Mouse (Mus musculus) testis, postnatal 14 days (tissue): Measurements from ENCODE around the gene Hes5.
A peak's percentile ranks its signal among the peaks of the same experiment; 100 is the strongest.

Source experiments
- DNase-seq: peaks from one replicate; pipeline ENCODE4 v3.0.0; 2021; ENCODE audit warnings: low spot score

The Hes5 gene

GRCm38 (mm10) chr4:154964581-154965235 is 4.0 kb downstream of the Hes5 start:
- no peak for DNase-seq

DNA sequence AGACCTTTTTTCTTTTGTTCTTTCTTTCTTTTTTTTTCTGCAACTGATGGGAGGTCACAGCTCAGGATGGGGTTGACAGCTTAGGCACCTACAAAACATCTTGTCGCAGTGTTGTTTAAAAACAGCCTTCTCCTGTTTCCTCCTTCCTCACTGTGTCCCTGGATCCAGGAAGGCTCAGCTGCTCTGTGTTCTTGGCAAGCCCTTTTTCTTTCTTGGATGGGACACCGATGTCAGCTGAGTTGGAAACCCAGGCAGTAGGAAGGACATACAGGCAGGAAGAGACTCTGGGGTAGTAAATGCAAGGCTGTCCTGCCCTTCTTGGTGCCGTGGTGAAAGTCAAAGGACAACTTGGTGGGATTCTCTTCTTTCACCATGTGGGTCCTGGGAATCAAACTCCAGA is 5.1 kb downstream of the Hes5 start:
- DNase-seq, result no peak

DNA sequence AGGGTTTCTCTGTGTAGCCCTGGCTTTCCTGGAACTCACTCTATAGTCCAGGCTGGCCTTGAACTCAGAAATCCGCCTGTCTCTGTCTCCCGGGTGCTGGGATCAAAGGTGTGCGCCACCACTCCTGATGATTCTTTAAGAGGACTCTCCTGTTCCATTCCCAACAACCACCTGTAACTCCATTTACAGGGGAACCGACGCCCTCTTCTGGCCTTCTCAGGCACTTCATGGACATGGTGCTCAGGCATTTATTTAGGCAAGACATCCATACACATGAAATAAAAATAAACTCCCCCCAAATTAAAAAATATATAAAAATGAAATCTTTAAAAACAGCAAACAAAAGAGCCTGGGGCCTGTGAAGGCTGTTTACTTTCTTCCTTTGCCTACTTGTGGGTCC is 6.5 kb downstream of the Hes5 start:
- no peak for DNase-seq

- DNase-seq, result no peak
Measured at GRCm38 (mm10) chr4:154972546-154972945, 11.8 kb downstream of the Hes5 start.

GRCm38 (mm10) chr4:154974163-154974611 is 13.5 kb downstream of the Hes5 start:
- no peak for DNase-seq

DNA sequence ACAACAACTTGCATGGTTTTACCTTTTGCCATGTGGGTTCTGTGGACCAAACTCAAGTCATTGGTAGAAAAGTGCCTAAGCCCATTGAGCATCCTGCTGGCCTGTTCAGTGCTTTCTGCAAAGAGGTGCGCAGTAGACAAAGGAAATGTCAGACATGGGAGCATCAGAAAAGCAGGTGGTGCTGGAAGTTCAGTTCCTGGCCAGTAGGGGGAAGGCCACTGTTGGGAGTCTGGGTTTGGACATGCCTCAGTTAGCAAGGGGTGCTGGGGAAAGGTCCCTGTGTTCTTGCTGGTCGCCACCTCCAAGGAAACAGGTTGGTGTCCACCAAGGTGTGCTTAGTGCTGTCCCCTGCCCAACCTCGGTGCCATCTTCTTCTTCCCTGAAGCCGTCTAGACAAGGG is 19.4 kb downstream of the Hes5 start:
- DNase-seq, result no peak

GRCm38 (mm10) chr4:154981076-154981475 is 20.4 kb downstream of the Hes5 start:
- DNase-seq, result no peak

DNA sequence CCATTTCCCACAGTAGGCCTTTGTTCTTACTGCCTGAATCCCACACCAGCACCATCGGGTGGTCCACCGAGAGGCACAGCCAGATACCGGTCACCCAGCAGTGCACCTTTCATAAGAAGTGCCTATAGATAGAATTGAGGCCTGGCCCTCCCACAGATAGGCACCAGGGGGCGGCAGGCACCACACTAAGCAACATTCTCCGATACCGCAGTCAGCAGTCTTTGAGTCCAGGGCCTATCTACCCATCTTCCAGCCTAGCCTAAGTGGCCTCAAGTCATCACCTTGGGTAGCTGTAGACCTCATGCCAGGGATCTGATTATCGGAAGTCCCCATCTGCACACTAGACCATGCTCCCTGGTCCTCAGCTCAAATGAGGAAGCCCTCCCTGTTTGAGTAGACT is 20.8 kb downstream of the Hes5 start:
- DNase-seq, result no peak

DNA sequence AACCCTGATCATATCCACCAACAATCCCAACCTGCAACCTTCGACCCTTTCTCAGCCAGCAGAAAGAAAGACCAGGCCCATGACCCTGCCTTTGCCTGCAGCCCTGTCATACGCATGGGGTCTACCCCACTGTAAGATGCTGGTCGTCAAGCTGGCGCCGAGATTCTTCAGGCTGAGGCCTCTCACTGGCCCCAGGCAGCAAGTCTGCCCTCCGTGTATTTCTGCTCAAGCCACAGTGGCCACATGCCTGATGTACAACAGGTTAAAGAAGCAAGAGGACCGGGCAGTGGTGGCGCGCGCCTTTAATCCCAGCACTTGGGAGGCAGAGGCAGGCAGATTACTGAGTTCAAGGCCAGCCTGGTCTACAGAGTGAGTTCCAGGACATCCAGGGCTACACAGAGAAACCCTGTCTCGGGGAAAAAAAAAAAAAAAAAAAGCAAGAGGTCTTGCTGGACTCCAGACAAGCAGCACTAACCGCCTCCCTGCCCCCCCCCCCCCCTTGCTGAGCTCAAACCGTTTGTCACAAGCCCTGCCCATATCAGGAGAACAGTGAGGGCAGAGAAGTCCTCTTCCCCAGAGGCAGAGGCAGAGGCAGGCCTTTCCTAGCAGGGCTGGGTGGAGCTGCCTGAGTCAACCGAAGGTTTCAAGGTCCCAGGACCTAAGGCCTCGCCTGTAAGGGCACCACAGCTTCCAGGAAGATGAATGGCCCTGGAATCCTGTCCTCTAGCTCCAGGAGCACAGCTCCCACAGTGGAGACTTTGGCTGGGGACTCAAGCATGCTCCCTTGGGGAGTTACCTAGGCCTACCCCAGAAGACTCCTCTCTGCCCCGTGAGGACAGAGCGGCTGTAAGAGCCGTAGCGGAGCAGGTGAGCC is 21.8 kb downstream of the Hes5 start:
- DNase-seq, result no peak

GRCm38 (mm10) chr4:154983767-154984166 is 23.0 kb downstream of the Hes5 start:
- no peak for DNase-seq

- DNase-seq, result no peak
Measured at GRCm38 (mm10) chr4:154985151-154985777, 24.5 kb downstream of the Hes5 start.

GRCm38 (mm10) chr4:154986096-154986495 is 25.4 kb downstream of the Hes5 start:
- DNase-seq, result peak; percentile 56

- DNase-seq, result no peak
Measured at GRCm38 (mm10) chr4:154986750-154987149, 26.0 kb downstream of the Hes5 start.

DNA sequence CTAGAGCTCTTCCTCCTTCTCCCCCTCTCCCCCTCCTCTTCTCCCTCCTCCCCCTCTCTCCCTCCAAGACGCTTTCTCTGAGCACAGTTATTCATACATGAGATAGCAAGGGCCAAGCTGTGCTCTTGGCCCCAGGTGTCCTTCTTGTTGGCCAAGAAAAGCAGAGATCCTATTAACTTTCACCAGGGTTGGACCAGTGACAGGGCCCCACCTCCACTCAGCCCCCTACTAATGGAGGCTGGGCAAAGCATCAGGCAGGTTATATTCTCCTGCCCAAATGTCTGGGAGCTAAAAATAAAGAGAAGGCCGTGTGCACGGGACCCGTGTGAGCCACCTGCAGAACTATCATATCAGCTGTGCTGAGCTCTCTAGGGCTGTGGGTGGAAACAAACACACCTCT is 34.2 kb downstream of the Hes5 start:
- DNase-seq, result no peak

DNA sequence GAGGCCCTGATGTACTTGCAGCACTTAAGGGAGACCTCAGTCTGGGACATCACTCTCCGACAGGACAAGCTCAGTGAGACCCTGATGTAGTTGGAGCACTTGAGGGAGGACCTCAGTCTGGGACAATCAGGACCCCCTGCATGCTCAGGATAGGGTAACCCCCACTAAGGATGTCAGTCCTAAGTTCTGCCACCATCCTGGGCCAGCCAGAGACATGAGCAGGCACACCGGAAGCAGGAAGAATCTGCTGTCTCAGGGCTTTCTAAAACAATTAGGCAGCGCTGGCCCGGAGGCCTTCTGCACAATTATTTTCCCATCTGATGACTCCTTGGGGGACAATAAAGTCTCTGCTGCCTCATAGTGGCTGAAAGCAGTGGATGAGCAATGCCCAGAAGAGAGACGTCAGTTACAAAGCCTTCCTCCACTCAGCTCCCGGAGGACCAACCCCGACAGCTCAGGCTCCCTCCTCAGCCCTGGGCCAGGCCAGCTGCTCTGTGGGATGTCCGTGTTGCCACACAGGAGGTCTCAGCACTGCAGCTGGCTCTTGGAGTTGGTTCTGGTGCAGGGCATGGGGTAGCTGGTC is 35.9 kb downstream of the Hes5 start:
- no peak for DNase-seq

DNA sequence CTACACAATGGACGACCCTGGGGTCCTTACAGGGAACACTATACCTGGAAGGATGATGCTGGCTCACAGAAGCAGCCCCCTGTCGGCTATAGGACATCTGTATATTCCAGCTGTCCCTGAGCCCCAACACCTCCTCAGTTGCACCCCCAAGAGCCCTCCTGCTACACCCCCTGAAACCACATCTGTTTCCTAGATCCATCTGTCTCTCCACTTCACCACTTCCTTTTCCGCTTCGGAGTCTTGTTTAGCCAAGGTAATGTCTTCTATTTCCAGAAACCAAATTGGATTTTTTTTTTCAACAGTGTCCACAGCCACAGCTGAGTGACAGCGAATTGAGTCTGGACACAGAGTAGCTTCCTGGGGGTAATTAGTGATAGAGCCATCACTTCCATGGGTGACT is 38.7 kb downstream of the Hes5 start:
- DNase-seq, result no peak

- no peak for DNase-seq
Measured at GRCm38 (mm10) chr4:155005278-155005677, 44.6 kb downstream of the Hes5 start.

- no peak for DNase-seq
Measured at GRCm38 (mm10) chr4:155006296-155006695, 45.6 kb downstream of the Hes5 start.

GRCm38 (mm10) chr4:155007641-155008040 is 46.9 kb downstream of the Hes5 start:
- DNase-seq, result no peak

DNA sequence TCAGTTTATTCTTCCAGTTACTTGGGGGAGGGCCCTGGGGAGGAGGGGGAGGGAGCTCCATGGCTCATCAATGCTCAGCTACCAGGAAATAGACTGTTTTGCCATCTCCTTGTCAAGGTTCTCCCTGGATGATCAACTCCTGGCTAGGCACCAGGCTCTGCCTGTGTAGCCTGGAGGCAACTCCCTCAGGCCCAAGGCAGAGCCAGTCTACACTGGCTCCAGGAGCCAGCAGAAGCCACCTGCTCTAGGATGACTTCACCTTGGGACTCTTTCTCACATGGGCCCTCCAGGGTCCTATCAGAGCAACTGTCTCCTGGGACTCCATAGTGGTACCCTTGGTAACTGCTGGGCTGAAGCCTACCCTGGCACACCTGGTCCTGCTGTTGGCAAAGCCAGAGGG is 47.4 kb downstream of the Hes5 start:
- no peak for DNase-seq

DNA sequence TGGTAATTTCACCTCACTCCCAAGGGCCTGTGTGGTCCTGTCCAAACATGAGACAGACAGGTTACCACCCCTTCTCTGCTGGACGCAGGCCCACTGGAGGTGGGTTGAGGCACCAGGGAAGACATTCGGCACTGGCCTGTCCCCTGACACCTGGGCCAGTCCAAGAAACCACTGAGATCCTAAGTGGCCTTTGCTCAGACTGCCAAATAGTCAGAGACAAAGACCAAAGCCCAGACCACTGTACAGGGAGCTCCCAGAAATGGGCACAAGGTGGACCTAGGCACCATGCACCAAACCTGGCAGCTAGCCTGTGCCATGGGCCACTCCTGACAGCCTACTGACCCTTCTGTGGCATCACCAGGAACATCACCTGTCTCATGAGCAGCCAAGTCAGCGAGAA is 48.5 kb downstream of the Hes5 start:
- no peak for DNase-seq

- no peak for DNase-seq
Measured at GRCm38 (mm10) chr4:155010870-155011269, 50.1 kb downstream of the Hes5 start.
